Mouse (Mus musculus) ovary, postnatal 10 days (tissue): ENCODE measurements around the gene Prrt2.

Source experiments
- DNase-seq: peaks from one replicate; pipeline ENCODE4 v3.0.0; 2022; ENCODE audit warnings: low spot score

Prrt2 gene

DNA sequence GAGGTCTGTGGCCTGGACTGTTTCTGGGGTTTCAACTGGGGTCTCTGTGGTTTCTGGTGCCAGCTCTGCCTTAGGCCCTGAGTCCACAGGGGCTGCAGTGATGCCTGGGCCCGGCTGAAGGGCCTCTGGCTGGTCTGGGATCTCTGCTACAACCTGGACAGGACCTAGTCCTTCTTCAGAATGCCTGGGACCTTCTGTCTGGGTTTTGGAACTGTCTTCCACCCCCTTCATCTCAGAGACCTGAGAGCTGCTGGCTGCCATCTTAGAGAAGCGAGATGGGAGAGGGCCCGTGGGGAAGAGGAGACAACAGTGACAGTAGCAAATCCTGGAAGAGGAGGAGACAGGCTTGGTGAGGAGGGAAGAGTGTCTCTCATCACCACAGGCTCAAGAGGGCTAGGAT is 980 bp downstream of the Prrt2 start:
- no peak for DNase-seq

DNA sequence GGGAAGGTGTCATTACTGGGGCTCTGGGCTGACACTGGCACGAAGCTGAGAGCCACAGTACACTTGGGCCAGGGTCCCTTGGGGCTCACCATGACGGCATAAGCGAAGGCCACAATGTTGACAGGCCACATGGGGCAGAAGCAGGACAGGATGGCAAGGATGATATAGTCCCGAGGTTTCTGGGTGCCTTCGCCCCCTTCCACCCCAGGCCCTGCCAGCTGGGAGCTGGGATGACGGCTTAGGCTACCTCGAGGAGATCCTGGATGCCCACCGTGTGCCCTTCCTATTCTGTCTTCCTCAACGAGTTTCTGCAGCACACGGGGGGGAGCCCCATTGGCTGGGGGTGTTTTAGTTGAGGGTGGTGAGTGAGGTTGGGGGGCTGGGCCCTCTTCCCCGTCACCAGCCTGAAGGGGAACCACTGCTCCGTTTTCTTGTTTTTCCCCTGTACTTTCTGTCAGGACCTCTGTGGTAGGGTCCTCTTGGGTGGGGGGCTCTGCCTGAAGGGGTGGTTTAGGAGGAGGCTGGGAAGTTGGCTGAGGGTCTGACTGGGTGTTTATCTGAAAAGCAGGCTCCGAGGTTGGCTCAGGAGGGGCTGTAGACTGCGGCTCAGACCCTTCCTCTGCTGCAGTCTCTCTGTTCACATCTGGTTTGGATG is 1.6 kb downstream of the Prrt2 start:
- no peak for DNase-seq

- no peak for DNase-seq
These were observed 2.4 kb downstream of the Prrt2 start for GRCm38 (mm10) chr7:127018416-127019305.

DNA sequence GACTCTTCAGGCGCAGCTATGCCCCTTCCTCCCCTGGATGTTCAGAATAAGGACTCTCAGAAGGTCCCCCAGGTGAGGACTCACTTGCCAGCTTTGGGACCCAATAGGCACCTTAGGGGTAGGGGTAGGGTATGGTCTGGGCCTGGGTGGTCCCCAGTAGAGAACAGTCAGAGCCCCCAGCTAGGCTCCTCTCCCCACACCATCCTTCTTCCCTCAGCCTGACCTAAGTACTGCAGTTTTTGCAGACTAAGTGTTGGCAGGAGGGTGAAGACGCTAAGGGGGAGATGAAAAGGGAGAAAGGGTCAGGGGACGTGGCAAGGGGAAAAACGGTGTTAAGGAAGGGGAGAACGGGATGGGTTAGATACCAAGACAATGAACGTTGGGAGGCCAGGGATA is 3.1 kb downstream of the Prrt2 start:
- DNase-seq, result no peak

DNA sequence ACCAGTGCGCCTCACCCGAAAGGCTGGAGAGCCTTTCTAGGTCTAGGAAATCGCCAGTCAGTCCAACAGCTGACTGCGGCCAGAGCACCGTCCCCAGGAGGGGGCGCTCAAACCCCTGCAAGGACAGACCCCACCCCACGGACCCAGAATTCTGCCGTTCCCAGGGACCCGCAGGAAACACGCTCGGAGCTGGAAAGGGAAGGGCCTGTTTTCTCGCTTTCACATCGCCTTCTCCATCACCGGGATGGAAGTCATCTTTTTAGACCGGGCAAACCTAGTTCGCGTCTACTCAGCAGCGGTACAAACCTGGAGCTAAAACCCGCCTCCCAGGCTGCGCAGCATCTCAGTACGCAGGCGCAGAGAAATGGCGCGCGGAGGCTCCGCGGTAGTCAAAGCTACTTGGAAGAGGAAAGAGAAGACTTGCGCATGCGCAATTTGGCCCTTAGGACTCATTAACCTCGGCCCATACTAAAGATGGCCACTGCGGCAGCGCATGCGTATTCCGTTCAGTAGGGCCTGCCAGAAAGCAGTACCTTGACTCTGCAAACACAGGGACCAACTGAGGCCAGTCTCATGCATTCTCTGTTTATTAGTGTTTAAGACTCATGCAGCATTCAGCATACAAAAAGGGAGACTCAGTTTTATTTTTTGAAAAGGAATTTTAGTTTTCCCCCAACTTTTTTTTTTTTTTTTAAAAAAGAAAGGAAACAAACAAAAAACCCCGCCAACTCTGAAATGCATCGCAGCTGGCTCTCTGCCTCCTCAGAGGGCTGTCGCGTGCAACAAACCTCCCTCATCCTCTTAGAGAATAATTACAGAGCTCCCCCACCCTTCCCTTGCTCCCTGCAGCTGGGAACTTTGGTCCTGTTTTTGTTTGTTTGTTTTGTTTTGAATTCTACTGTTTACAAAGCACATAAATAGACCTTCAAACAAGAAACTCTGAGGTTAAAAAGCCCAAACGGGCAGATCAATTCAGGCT is 3.8 kb downstream of the Prrt2 start, which contains the start of gene Pagr1a:
TSS of gene Pagr1a (minus strand) at position 382 of the 979 bp plus-strand sequence.
- DNase-seq, result peak; percentile 94

DNA sequence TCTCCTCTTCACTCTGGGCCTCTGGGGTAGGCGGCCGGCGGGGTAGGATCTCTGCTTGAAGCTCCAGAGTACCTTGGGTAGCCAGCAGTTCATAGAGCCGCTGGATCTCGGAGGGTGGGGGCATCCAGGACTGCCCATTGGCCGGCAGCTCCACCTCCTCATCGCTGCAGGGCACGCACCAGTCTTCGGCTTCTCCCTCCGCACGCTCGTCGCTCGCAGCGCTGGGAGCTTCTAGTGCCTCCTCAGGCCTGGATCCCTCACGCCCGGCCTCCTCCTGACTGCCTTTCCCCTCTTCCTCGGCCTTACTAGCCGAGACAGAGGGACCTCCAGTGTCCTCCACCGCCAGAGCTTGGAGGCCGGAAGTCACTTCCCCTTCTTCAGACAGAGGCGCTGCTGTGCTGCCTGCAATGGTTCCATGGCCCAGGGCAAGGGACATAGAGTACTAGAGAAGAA is 4.5 kb downstream of the Prrt2 start:
- peak; percentile 44 for DNase-seq

GRCm38 (mm10) chr7:127016481-127016485 is 4.7 kb downstream of the Prrt2 start, which contains the start of gene Pagr1b:
Gene Pagr1b (minus strand): TSS chr7:127016484.
- no peak for DNase-seq

GRCm38 (mm10) chr7:127016081-127016480 is 4.9 kb downstream of the Prrt2 start:
- DNase-seq, result no peak

- DNase-seq, result no peak
These were observed 6.0 kb downstream of the Prrt2 start for GRCm38 (mm10) chr7:127014993-127015392.

- DNase-seq, result no peak
These were observed 6.7 kb downstream of the Prrt2 start, which contains the start of gene Mvp for GRCm38 (mm10) chr7:127014320-127014719. Gene Mvp (minus strand): TSS chr7:127014621.

GRCm38 (mm10) chr7:127013385-127013784 is 7.6 kb downstream of the Prrt2 start:
- DNase-seq, result no peak

DNA sequence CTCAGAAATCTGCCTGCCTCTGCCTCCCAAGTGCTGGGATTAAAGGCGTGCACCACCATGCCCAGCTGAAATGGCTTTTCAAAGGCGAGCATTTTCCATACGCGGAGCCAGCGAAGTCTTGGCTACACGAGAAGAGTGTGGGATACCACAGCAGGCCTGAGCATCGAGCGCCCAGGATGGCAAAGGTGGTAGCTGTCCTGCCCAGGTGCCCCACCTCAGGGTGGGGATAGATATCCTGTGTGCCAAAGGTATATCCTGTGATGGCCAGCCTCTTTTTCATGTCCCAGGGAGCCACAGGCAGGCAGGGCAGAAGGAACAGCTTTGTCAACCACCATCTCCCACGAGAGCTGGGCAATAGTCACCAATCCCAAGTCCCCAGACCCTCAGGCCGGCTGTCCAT is 8.2 kb downstream of the Prrt2 start:
- no peak for DNase-seq

GRCm38 (mm10) chr7:127012374-127012773 is 8.6 kb downstream of the Prrt2 start:
- no peak for DNase-seq

DNA sequence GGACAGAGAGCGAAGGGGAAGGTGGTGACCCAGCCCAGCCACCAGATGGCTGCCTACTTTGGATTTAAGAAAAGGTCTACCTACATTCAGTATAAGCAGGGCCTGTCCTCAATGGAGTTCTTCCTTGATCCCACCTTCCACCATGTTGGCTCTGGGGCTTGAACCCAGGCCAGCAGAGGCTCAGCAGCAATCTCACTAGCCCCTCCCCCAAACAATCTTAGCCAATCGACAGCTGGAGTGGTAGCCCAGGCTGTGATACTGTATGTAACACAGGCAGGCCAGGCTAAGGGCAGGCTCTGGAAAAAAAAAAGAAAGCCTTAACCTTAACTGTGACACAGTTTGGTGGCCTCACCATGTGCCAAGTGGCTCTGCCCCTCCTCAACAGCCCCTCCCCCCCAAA is 9.3 kb downstream of the Prrt2 start:
- DNase-seq, result no peak

GRCm38 (mm10) chr7:127011051-127011450 is 10.0 kb downstream of the Prrt2 start:
- DNase-seq, result no peak

- DNase-seq, result no peak
These were observed 11.5 kb downstream of the Prrt2 start for GRCm38 (mm10) chr7:127009307-127010085.

DNA sequence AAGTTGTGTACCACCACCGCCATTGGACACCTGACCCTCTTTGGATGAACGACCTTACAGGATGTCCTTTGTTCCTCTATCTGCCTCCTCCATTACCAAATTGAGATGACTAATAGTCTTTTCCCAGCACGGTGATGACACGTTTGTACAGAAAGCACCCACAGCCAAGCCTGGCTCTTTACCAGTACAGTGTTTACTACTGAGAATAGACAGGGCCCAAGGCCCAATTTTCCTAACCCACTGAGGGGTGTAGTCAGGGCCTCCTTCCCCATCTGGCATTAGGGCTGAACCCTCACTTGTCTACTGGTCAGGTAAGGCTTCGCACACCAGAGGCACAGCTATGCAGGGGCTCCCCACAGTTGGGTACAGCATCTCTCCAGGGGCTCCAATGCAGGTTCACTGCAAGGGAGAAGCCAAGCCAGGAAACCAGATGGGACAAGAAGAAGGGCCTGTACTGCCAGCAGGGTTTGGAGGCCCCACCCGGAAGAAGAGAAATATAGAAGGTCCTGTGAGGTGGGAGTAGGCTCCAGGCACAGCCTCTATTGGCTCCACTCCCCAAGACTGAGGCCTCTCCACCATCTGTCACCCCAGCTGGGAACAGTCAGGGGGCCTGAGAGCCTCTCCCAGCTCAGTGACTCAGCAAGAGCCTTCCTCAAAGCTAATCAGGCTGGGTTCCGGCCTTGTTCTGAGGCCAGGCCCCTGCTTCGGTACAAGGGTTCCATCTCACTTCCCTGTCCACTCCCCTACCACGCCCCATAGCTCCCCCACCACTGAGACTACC is 12.6 kb downstream of the Prrt2 start:
- no peak for DNase-seq

- no peak for DNase-seq
These were observed 13.5 kb downstream of the Prrt2 start for GRCm38 (mm10) chr7:127007313-127008024.

DNA sequence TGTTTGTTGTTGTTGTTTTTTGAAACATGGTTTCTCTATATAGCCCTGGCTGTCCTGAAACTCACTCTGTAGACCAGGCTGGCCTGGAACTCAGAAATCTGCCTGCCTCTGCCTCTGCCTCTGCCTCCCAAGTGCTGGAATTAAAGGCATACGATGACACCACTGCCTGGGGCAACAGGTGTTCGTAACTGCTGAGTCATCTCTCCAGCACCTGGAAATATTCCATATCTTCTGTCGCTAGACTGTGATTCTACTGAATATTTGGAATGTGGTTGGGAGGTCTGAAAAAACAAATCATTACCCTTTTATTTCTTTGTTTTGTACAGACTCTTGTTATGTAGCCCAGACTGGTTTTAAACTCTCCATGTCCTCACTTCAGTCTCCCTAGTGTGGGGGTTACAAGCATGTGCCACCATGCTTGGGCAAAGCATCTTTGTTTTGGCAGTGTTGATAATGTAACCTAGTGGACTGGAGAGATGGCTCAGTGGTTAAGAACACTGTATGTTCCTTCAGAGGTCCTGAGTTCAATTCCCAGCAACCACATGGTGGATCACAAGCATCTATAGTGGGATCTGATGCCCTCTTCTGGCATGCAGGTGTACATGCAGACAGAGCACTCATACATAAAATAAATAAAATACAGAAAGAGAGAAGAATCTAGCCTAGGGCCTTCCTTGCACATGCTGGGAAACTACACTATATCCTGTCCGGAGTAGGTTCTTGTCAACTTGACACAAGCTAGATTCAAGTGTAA is 16.7 kb downstream of the Prrt2 start:
- DNase-seq, result no peak

- no peak for DNase-seq
These were observed 17.4 kb downstream of the Prrt2 start for GRCm38 (mm10) chr7:127003620-127004019.
